27 mouse cellular contexts compared by ENCODE assay signal in genomic region chr3:117050909-117051308, GRCm38 (mm10).
"Had no signal": no experiment of that assay in that cellular context is flagged by ENCODE, and none has a peak within 500 bp of the region (broad histone marks: within the 10 kb centered on the region; RNA-seq: fewer than 3 reads in every experiment).

No protein-coding gene starts in this region.

- H3K27me3 ChIP-seq: embryonic facial prominence, embryonic 12.5 days; embryonic facial prominence, embryonic 13.5 days; embryonic facial prominence, embryonic 15.5 days; forebrain, embryonic 12.5 days; forebrain, embryonic 13.5 days; forebrain, embryonic 15.5 days had no signal

- H3K36me3 ChIP-seq: embryonic facial prominence, embryonic 10.5 days; embryonic facial prominence, embryonic 12.5 days; embryonic facial prominence, embryonic 13.5 days; embryonic facial prominence, embryonic 15.5 days; forebrain, embryonic 10.5 days; forebrain, embryonic 12.5 days; forebrain, embryonic 15.5 days; heart, embryonic 10.5 days had no signal

- H3K4me3 ChIP-seq: embryonic facial prominence, embryonic 10.5 days; embryonic facial prominence, embryonic 12.5 days; embryonic facial prominence, embryonic 13.5 days; embryonic facial prominence, embryonic 15.5 days; erythroblast, embryonic 14.5 days; forebrain, embryonic 10.5 days; forebrain, embryonic 12.5 days; forebrain, embryonic 13.5 days; forebrain, embryonic 15.5 days; gastrocnemius, adult 2 months; heart, adult 2 months; heart, embryonic 10.5 days had no signal

- ATAC-seq: forebrain, embryonic 13.5 days; forebrain, embryonic 14.5 days; forebrain, embryonic 15.5 days; forebrain, embryonic 16.5 days; forebrain, postnatal 0 days had no signal

- H3K9ac ChIP-seq: embryonic facial prominence, embryonic 12.5 days; embryonic facial prominence, embryonic 13.5 days; embryonic facial prominence, embryonic 15.5 days; forebrain, embryonic 12.5 days; forebrain, embryonic 13.5 days; forebrain, embryonic 15.5 days; forebrain, postnatal 0 days had no signal

- H3K4me2 ChIP-seq: embryonic facial prominence, embryonic 12.5 days; embryonic facial prominence, embryonic 13.5 days; embryonic facial prominence, embryonic 15.5 days; forebrain, embryonic 12.5 days; forebrain, embryonic 13.5 days; forebrain, embryonic 15.5 days had no signal

- DNase-seq: cerebellum, adult 9-11 months; cerebellum, postnatal 10 days; cerebellum, postnatal 14 days; cerebellum, postnatal 25 days; cerebellum, postnatal 36 days; embryo, embryonic 11 days; forebrain, postnatal 0 days; gastrocnemius, adult 2 months; gastrocnemius, postnatal 10 days; gastrocnemius, postnatal 14 days; gastrocnemius, postnatal 25 days; gastrocnemius, postnatal 36 days; heart, adult 11 months; heart, adult 18-20 months; heart, adult 2 months had no signal

- H3K4me1 ChIP-seq: embryonic facial prominence, embryonic 10.5 days; embryonic facial prominence, embryonic 12.5 days; embryonic facial prominence, embryonic 13.5 days; embryonic facial prominence, embryonic 15.5 days; forebrain, embryonic 10.5 days; forebrain, embryonic 12.5 days; forebrain, embryonic 13.5 days; forebrain, embryonic 15.5 days; heart, embryonic 10.5 days had no signal

- H3K27ac ChIP-seq: embryonic facial prominence, embryonic 10.5 days; embryonic facial prominence, embryonic 12.5 days; embryonic facial prominence, embryonic 13.5 days; embryonic facial prominence, embryonic 15.5 days; forebrain, embryonic 10.5 days; forebrain, embryonic 12.5 days; forebrain, embryonic 13.5 days; forebrain, embryonic 15.5 days; gastrocnemius, adult 2 months; heart, adult 2 months; heart, embryonic 10.5 days had no signal

- H3K9me3 ChIP-seq: embryonic facial prominence, embryonic 10.5 days; embryonic facial prominence, embryonic 12.5 days; embryonic facial prominence, embryonic 13.5 days; embryonic facial prominence, embryonic 15.5 days; forebrain, embryonic 10.5 days; forebrain, embryonic 12.5 days; forebrain, embryonic 13.5 days; forebrain, embryonic 15.5 days; heart, embryonic 10.5 days had no signal
